Mouse (Mus musculus) cortical plate, adult 2 months (tissue): ENCODE data around the gene Gcc1.

ENCODE experiments used
- CTCF ChIP-seq: fragments of 200-500 bp; IDR thresholded peaks from 2 replicates; pipeline ENCODE4 v1.5.1; 2011; ENCODE audit warnings: mild to moderate bottlenecking, control low read depth, low read length; ENCODE audit not compliant: insufficient read depth; ENCODE audit errors: extremely low read depth
- POLR2A ChIP-seq: fragments of 200-500 bp; IDR thresholded peaks from 2 replicates; pipeline ENCODE4 v1.6.1; 2011; ENCODE audit warnings: mild to moderate bottlenecking, low read length, control low read depth; ENCODE audit not compliant: insufficient read depth; ENCODE audit errors: extremely low read depth

DNA sequence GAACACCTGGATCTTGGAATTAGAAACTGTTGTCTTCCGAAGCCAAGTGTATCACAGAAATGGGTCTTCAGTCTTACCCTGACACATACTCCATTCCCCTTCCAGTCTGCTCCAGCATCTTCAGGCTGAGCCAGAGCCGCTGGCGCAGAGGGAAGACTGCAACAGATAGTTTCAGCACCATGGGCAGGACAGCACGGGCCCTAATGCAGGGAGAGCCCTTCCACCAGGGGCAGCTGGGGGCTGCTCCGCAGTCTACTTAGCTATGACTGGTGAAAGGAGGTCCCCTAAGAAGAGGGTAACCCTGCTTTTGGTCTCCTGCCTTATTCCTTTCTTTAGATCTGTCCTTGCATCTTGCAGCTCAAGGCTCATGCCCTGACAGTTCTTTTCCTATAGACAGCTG is 22.3 kb upstream of the Gcc1 start:
- no peak for TF ChIP-seq CTCF
- no peak for TF ChIP-seq POLR2A
